Comparison of ENCODE assay signal across 8 mouse cellular contexts in genomic region chr12:108178331-108179245, GRCm38 (mm10). TPM values are rescaled to one million over a fixed set of nuclear protein-coding genes. Genes with fewer than 3 reads are reported as not detected.
DNase-seq lines count a peak whose midpoint lies in the region; ATAC-seq and TF ChIP-seq lines count a peak whose summit lies in the region.

No protein-coding gene starts in this region.

- peak; percentile 68 for DNase-seq in A20 (ENCODE audit: low read depth, low spot score)
- DNase-seq in adrenal gland, adult 8-10 months = peak; percentile 44
- DNase-seq in embryo, embryonic 9.5 days (ENCODE audit: extremely low spot score) = peak; percentile 59
- peak; percentile 67 to 71 for DNase-seq in heart, adult 2 months
- peak; percentile 51 for DNase-seq in kidney, adult 9 months
- peak; percentile 17 for DNase-seq in liver, adult 2 months (ENCODE audit: extremely low read depth, low read depth, low spot score)

- H3K4me1 ChIP-seq in heart, adult 2 months (ENCODE audit: control insufficient read depth, insufficient read depth, low read length) = peaks cover 17% of the 10 kb centered on the region
- peaks cover 29% of the 10 kb centered on the region for H3K4me1 ChIP-seq in liver, adult 2 months (ENCODE audit: control insufficient read depth, insufficient read depth, low read length)
- peaks cover 29% of the 10 kb centered on the region for H3K4me1 ChIP-seq in stomach, embryonic 16.5 days (ENCODE audit: control insufficient read depth, insufficient read depth, low read length)

- peak overlapping the region; percentile 93 for H3ac ChIP-seq in myocyte (ENCODE audit: control insufficient read depth, insufficient read length)

- no peak for TF ChIP-seq EP300 in heart, adult 2 months (IDR thresholded peaks at IDR 0.05; ENCODE audit: insufficient read depth, low read depth, low read length)

- ATAC-seq in stomach, embryonic 16.5 days (ENCODE audit: insufficient read depth, low FRiP score) = peak; percentile 41; the same call in 1 of the 2 replicates

- H3K4me2 ChIP-seq in myocyte (ENCODE audit: low read depth) = peak overlapping the region; percentile 77
- H3K4me2 ChIP-seq in stomach, embryonic 16.5 days (ENCODE audit: low read depth, low read length) = peak overlapping the region; percentile 91

- TF ChIP-seq CTCF in heart, adult 2 months (IDR thresholded peaks at IDR 0.05) = 0 out of 2 replicates have a peak, but pooled peaks have one; percentile 12
- TF ChIP-seq CTCF in liver, adult 2 months (IDR thresholded peaks at IDR 0.05; ENCODE audit: low read depth, low read length) = no peak

- peaks cover 9% of the 10 kb centered on the region for H3K79me2 ChIP-seq in heart, adult 2 months (replicated peaks; ENCODE audit: control insufficient read depth, insufficient read depth, low read length)
- peaks cover 25% of the 10 kb centered on the region; the same call in 1 of the 2 replicates for H3K79me2 ChIP-seq in liver, adult 2 months (ENCODE audit: control insufficient read depth, insufficient read depth, low read length)
- H3K79me2 ChIP-seq in myocyte (ENCODE audit: control insufficient read depth, insufficient read depth) = peaks cover 88% of the 10 kb centered on the region

- under 1% methylated on average over 95 of the region's 103 CpGs for whole genome bisulfite sequencing in heart, adult 2 months
- whole genome bisulfite sequencing in liver, adult 2 months = under 1% methylated on average over 102 of the region's 103 CpGs
- under 1% methylated on average over 102 of the region's 103 CpGs for WGBS in stomach, embryonic 16.5 days

- no peak for TF ChIP-seq POLR2A in heart, adult 2 months (IDR thresholded peaks at IDR 0.05; ENCODE audit: insufficient read depth, low read depth, low read length)
- peak; percentile 49; the same call in 1 of the 2 replicates for TF ChIP-seq POLR2A in liver, adult 2 months (IDR thresholded peaks at IDR 0.05; ENCODE audit: extremely low read depth, insufficient read depth, low read length)
- TF ChIP-seq POLR2A in myocyte (IDR thresholded peaks at IDR 0.05; ENCODE audit: insufficient read length, low read depth) = peak; percentile 55

- peak overlapping the region; percentile 98 for H3K9ac ChIP-seq in heart, adult 2 months (ENCODE audit: low read depth, low read length)
- peak overlapping the region; percentile 91 for H3K9ac ChIP-seq in liver, adult 2 months (ENCODE audit: low read depth, low read length)
- H3K9ac ChIP-seq in stomach, embryonic 16.5 days (ENCODE audit: low read length) = peak overlapping the region; percentile 99

- no peaks in the 10 kb centered on the region for H3K9me3 ChIP-seq in stomach, embryonic 16.5 days (replicated peaks; ENCODE audit: control insufficient read depth, low read length)

- H3K27ac ChIP-seq in heart, adult 2 months = peak overlapping the region; percentile 95
- peak overlapping the region; percentile 93 for H3K27ac ChIP-seq in liver, adult 2 months (replicated peaks; ENCODE audit: insufficient read depth, low read depth, low read length)
- H3K27ac ChIP-seq in stomach, embryonic 16.5 days (ENCODE audit: low read length) = peak overlapping the region; percentile 97

- H3K36me3 ChIP-seq in heart, adult 2 months (ENCODE audit: control insufficient read depth, insufficient read depth, low read length) = peaks cover 24% of the 10 kb centered on the region
- H3K36me3 ChIP-seq in liver, adult 2 months (ENCODE audit: control insufficient read depth, insufficient read depth, low read length) = no peaks in the 10 kb centered on the region
- H3K36me3 ChIP-seq in myocyte (ENCODE audit: control insufficient read depth, insufficient read depth) = peaks cover 12% of the 10 kb centered on the region
- H3K36me3 ChIP-seq in stomach, embryonic 16.5 days (ENCODE audit: control insufficient read depth, insufficient read depth, low read length) = no peaks in the 10 kb centered on the region

- H3K4me3 ChIP-seq in heart, adult 2 months = peak overlapping the region; percentile 86
- peak overlapping the region; percentile 91 for H3K4me3 ChIP-seq in liver, adult 2 months (ENCODE audit: insufficient read depth, low read depth, low read length)
- peak overlapping the region; percentile 63 for H3K4me3 ChIP-seq in myocyte
- H3K4me3 ChIP-seq in stomach, embryonic 16.5 days (replicated peaks; ENCODE audit: low read length) = peak overlapping the region; percentile 98

- H3K27me3 ChIP-seq in heart, adult 2 months (ENCODE audit: control insufficient read depth, insufficient read depth, low read length) = no peaks in the 10 kb centered on the region
- no peaks in the 10 kb centered on the region for H3K27me3 ChIP-seq in liver, adult 2 months (ENCODE audit: control insufficient read depth, insufficient read depth, low read length)
- no peaks in the 10 kb centered on the region for H3K27me3 ChIP-seq in myocyte (ENCODE audit: control insufficient read depth, insufficient read depth, insufficient read length)
- no peaks in the 10 kb centered on the region for H3K27me3 ChIP-seq in stomach, embryonic 16.5 days (ENCODE audit: control insufficient read depth, insufficient read depth, low read length)

- intact Hi-C loops in heart, adult 2 months (cut with DNase I) = no loop called here

TF ChIP-seq in myocyte, 11 proteins besides CTCF, POLR2A, EP300 and RAD21:
- peak in 1 of 3 experiments; percentile 2 for TF ChIP-seq MYOD1 (IDR thresholded peaks at IDR 0.05; ENCODE audit: control insufficient read depth in 1 of 3, insufficient read length in 2 of 3, low read depth in 2 of 3)
- TF ChIP-seq E2F4 (IDR thresholded peaks at IDR 0.05; ENCODE audit: insufficient read depth) = no peak
- TF ChIP-seq CEBPB (IDR thresholded peaks at IDR 0.05; ENCODE audit: insufficient read depth, poor library complexity, severe bottlenecking) = no peak
- no peak for TF ChIP-seq SRF (IDR thresholded peaks at IDR 0.05; ENCODE audit: control insufficient read depth, insufficient read length, low read depth)
- TF ChIP-seq POLR2AphosphoS2 (IDR thresholded peaks at IDR 0.05; ENCODE audit: insufficient read length, low read depth) = peak; percentile 18
- no peak for TF ChIP-seq MAX (IDR thresholded peaks at IDR 0.05; ENCODE audit: low read depth)
- TF ChIP-seq MYOG (IDR thresholded peaks at IDR 0.05; ENCODE audit: control insufficient read depth in 1 of 3, insufficient read depth in 1 of 3, insufficient read length in 2 of 3, low read depth in 2 of 3) = no peak
- TF ChIP-seq REST (IDR thresholded peaks at IDR 0.05; ENCODE audit: insufficient read depth, insufficient read length) = no peak
- TF ChIP-seq TCF12 (IDR thresholded peaks at IDR 0.05; ENCODE audit: insufficient read depth, poor library complexity, severe bottlenecking) = no peak
- no peak for TF ChIP-seq USF1 (IDR thresholded peaks at IDR 0.05; ENCODE audit: low read depth)
- TF ChIP-seq TCF3 (IDR thresholded peaks at IDR 0.05; ENCODE audit: insufficient read length, low read depth) = no peak

RNA-seq across cellular contexts. Expression of gene Setd3, which starts 0.5 kb away (rescaled TPM):
- 100 to 1,000 TPM; 119 to 134 (median 127) TPM for total RNA-seq in adrenal gland, adult 8-10 months (2022)
- 10 to 100 TPM; 84.6 to 99.8 TPM for total RNA-seq in heart, adult 2 months (2021)
- polyA plus RNA-seq in heart, adult 2 months (2012; rRNA removed) = 25.0 and 46.8 TPM in 2 replicates
- 60.9 and 70.4 TPM in 2 replicates for total RNA-seq in liver, adult 2 months (2014; rRNA removed)
- polyA plus RNA-seq in liver, adult 2 months (2012; rRNA removed) = 17.6 and 19.3 TPM in 2 replicates
- polyA plus RNA-seq in myocyte (2012; fragmentation: generic; extraction: Trizol) = 54.0 TPM
- 89.2 and 93.0 TPM in 2 replicates for polyA plus RNA-seq in stomach, embryonic 16.5 days (2015; fragmentation: Nextera tagmentation; extraction: Ambion mirVana)

RNA-seq across cellular contexts. Expression of gene Ccnk, which starts 0.8 kb away (rescaled TPM):
- 10 to 100 TPM; 26.2 to 35.0 (median 29.2) TPM for total RNA-seq in adrenal gland, adult 8-10 months (2022)
- total RNA-seq in heart, adult 2 months (2021) = 10 to 100 TPM; 28.9 to 31.9 TPM
- 14.8 and 20.6 TPM in 2 replicates for polyA plus RNA-seq in heart, adult 2 months (2012; rRNA removed)
- 4.1 and 5.9 TPM in 2 replicates for total RNA-seq in liver, adult 2 months (2014; rRNA removed)
- 5.8 and 8.5 TPM in 2 replicates for polyA plus RNA-seq in liver, adult 2 months (2012; rRNA removed)
- polyA plus RNA-seq in myocyte (2012; fragmentation: generic; extraction: Trizol) = 29.1 TPM
- 1.8 and 2.5 TPM in 2 replicates for polyA plus RNA-seq in stomach, embryonic 16.5 days (2015; fragmentation: Nextera tagmentation; extraction: Ambion mirVana)

Comparison
In these comparisons a context has a peak if more than half of its experiments do, and no peak if none do; other contexts are left out.
1. Peak in every context shown above with its lines: DNase-seq, ATAC-seq, H3K4me3 ChIP-seq and H3K27ac ChIP-seq.
2. DNase-seq: peak in every context shown above with its lines; median percentile 69 in heart, adult 2 months; 68 in A20; 59 in embryo, embryonic 9.5 days; 51 in kidney, adult 9 months; 44 in adrenal gland, adult 8-10 months; 17 in liver, adult 2 months.